Mouse (Mus musculus): ENCODE measurements around the gene Gm960. TPM values are rescaled to one million over a fixed set of nuclear protein-coding genes. Genes with fewer than 3 reads are reported as not detected.
"Not testable (repeated sequence)": the region's sequence is repeated elsewhere in the genome, so short reads cannot be mapped to it uniquely, and the experiment has no call there.

The Gm960 gene
- polyA plus RNA-seq, 2 experiments = 0.20 TPM; not detected in 1

- no peaks in the 10 kb centered on the region for H3K27me3 ChIP-seq (ENCODE audit: control insufficient read depth, insufficient read depth, low read length)
- peaks cover 0 to 3% of the 10 kb centered on the region in 2 experiments; a peak in 1 of 4 replicates for H3K4me1 ChIP-seq (replicated peaks; ENCODE audit: control insufficient read depth in 2 of 2, insufficient read depth in 2 of 2, low read length in 1 of 2)
Observed at GRCm38 (mm10) chr19:4590025-4590424, 108.4 kb downstream of the Gm960 start.

GRCm38 (mm10) chr19:4589081-4589480 lies 109.4 kb downstream of the Gm960 start:
- H3K4me2 ChIP-seq (ENCODE audit: low read depth) = no peak overlapping the region
- DNase-seq (ENCODE audit: low read depth in 3 of 3, low spot score in 3 of 3) (no peak), ATAC-seq (ENCODE audit: insufficient read depth) (no peak)
- H3K4me3 ChIP-seq (ENCODE audit: insufficient read depth in 1 of 2, low read depth in 2 of 2, low read length in 2 of 2) = no peak overlapping the region
- WGBS (ENCODE audit: insufficient replicate concordance) = 60% methylated on average over 1 of the region's 1 CpGs
- no peak overlapping the region for H3K9ac ChIP-seq (replicated peaks)
- peak; percentile 59 for TF ChIP-seq CTCF (IDR thresholded peaks at IDR 0.05; ENCODE audit: low read depth)
- TF ChIP-seq EP300 (IDR thresholded peaks at IDR 0.05; ENCODE audit: low read depth) = no peak
- peaks cover 0 to 3% of the 10 kb centered on the region in 2 experiments; a peak in 1 of 4 replicates for H3K4me1 ChIP-seq (replicated peaks; ENCODE audit: control insufficient read depth in 2 of 2, insufficient read depth in 2 of 2, low read length in 1 of 2)
- H3K27ac ChIP-seq = no peak overlapping the region
- H3K9me3 ChIP-seq (ENCODE audit: control insufficient read depth, low read length) = no peaks in the 10 kb centered on the region
- no peaks in the 10 kb centered on the region for H3K36me3 ChIP-seq (replicated peaks; ENCODE audit: control insufficient read depth, insufficient read depth, low read depth)
- no peaks in the 10 kb centered on the region; the same call in 1 of the 2 replicates for H3K27me3 ChIP-seq (ENCODE audit: control insufficient read depth, insufficient read depth, low read length)

More at GRCm38 (mm10) chr19:4590025-4590424, 108.4 kb downstream of the Gm960 start:
- H3K9ac ChIP-seq (replicated peaks) = no peak overlapping the region
- H3K36me3 ChIP-seq (replicated peaks; ENCODE audit: control insufficient read depth, insufficient read depth, low read depth) = no peaks in the 10 kb centered on the region
- no peak overlapping the region for H3K4me3 ChIP-seq (ENCODE audit: insufficient read depth in 1 of 2, low read depth in 2 of 2, low read length in 2 of 2)
- H3K27ac ChIP-seq = no peak overlapping the region
- no peaks in the 10 kb centered on the region for H3K9me3 ChIP-seq (ENCODE audit: control insufficient read depth, low read length)
- no peak overlapping the region for H3K4me2 ChIP-seq (ENCODE audit: low read depth)
- DNase-seq (ENCODE audit: low read depth in 3 of 3, low spot score in 3 of 3) = no peak
- TF ChIP-seq CTCF (IDR thresholded peaks at IDR 0.05; ENCODE audit: low read depth) (no peak), EP300 (IDR thresholded peaks at IDR 0.05; ENCODE audit: low read depth) (no peak)
- WGBS (ENCODE audit: insufficient replicate concordance) = 82% methylated on average over 3 of the region's 3 CpGs
- no peak for ATAC-seq (ENCODE audit: insufficient read depth)

DNA sequence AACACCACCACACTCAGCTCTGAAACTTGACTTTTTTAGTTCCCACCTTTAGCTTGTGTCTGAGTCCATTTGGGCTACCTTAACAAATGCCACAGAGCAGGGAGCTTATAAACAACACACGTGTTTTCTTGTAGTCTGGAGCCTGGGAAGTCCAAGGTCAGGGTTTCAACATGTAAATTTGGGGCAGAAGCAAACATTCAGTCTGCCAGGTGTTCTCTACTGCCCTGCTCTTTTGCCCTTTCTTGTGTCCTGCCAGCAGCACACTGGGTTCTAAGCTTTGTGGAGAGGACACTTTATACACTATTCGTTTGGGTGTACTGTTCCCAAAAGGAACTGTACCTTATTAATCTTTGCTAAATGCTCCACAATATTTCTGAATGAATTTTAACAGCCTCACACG lies 110.0 kb downstream of the Gm960 start:
- Histone ChIP-seq H3K27ac (no peak overlapping the region), H3K4me3 (ENCODE audit: insufficient read depth in 1 of 2, low read depth in 2 of 2, low read length in 2 of 2) (no peak overlapping the region), H3K4me1 (replicated peaks; ENCODE audit: control insufficient read depth in 2 of 2, insufficient read depth in 2 of 2, low read length in 1 of 2) (no peaks in the 10 kb centered on the region), H3K9me3 (ENCODE audit: control insufficient read depth, low read length) (no peaks in the 10 kb centered on the region), H3K27me3 (ENCODE audit: control insufficient read depth, insufficient read depth, low read length) (no peaks in the 10 kb centered on the region; the same call in 1 of the 2 replicates), H3K9ac (replicated peaks) (no peak overlapping the region), H3K36me3 (replicated peaks; ENCODE audit: control insufficient read depth, insufficient read depth, low read depth) (no peaks in the 10 kb centered on the region), H3K4me2 (ENCODE audit: low read depth) (no peak overlapping the region)
- no peak for DNase-seq (ENCODE audit: low read depth in 3 of 3, low spot score in 3 of 3)
- TF ChIP-seq CTCF (IDR thresholded peaks at IDR 0.05; ENCODE audit: low read depth) = no peak
- no peak for TF ChIP-seq EP300 (IDR thresholded peaks at IDR 0.05; ENCODE audit: low read depth)
- WGBS (ENCODE audit: insufficient replicate concordance) = 42% methylated on average over 3 of the region's 3 CpGs
- no peak for ATAC-seq (ENCODE audit: insufficient read depth)

- ATAC-seq (ENCODE audit: insufficient read depth) = no peak
- no peaks in the 10 kb centered on the region for H3K36me3 ChIP-seq (replicated peaks; ENCODE audit: control insufficient read depth, insufficient read depth, low read depth)
- TF ChIP-seq CTCF (IDR thresholded peaks at IDR 0.05; ENCODE audit: low read depth) (no peak), EP300 (IDR thresholded peaks at IDR 0.05; ENCODE audit: low read depth) (no peak)
- H3K4me3 ChIP-seq (ENCODE audit: insufficient read depth in 1 of 2, low read depth in 2 of 2, low read length in 2 of 2) = no peak overlapping the region
- H3K27ac ChIP-seq = no peak overlapping the region
- H3K27me3 ChIP-seq (ENCODE audit: control insufficient read depth, insufficient read depth, low read length) = no peaks in the 10 kb centered on the region; the same call in 1 of the 2 replicates
- no peak for DNase-seq (ENCODE audit: low read depth in 3 of 3, low spot score in 3 of 3)
- H3K4me1 ChIP-seq (replicated peaks; ENCODE audit: control insufficient read depth in 2 of 2, insufficient read depth in 2 of 2, low read length in 1 of 2) = no peaks in the 10 kb centered on the region
- no peaks in the 10 kb centered on the region for H3K9me3 ChIP-seq (ENCODE audit: control insufficient read depth, low read length)
- 45% methylated on average over 2 of the region's 2 CpGs for WGBS (ENCODE audit: insufficient replicate concordance)
- no peak overlapping the region for H3K9ac ChIP-seq (replicated peaks)
- no peak overlapping the region for H3K4me2 ChIP-seq (ENCODE audit: low read depth)
Observed at GRCm38 (mm10) chr19:4587426-4587825, 111.0 kb downstream of the Gm960 start.

DNA sequence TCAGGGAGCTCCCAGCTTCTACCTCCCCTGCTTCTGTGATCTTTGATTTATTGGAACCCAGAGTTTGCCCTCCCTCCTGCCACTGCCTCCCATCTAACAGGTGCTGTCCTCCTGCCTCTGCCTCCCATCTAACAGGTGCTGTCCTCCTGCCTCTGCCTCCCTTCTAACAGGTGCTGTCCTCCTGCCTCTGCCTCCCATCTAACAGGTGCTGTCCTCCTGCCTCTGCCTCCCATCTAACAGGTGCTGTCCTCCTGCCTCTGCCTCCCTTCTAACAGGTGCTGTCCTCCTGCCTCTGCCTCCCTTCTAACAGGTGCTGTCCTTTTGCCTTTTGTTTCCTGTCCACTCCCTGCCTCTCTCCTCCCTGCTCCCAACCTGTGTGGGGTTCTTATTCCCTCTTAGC lies 111.7 kb downstream of the Gm960 start:
- not testable (repeated sequence) for ATAC-seq (ENCODE audit: insufficient read depth); H3K9me3 ChIP-seq (ENCODE audit: control insufficient read depth, low read length); DNase-seq (ENCODE audit: low read depth in 3 of 3, low spot score in 3 of 3); H3K4me2 ChIP-seq (ENCODE audit: low read depth); H3K36me3 ChIP-seq (replicated peaks; ENCODE audit: control insufficient read depth, insufficient read depth, low read depth); H3K27me3 ChIP-seq (ENCODE audit: control insufficient read depth, insufficient read depth, low read length); H3K4me1 ChIP-seq (replicated peaks; ENCODE audit: control insufficient read depth in 2 of 2, insufficient read depth in 2 of 2, low read length in 1 of 2); H3K9ac ChIP-seq (replicated peaks); H3K4me3 ChIP-seq (ENCODE audit: insufficient read depth in 1 of 2, low read depth in 2 of 2, low read length in 2 of 2); H3K27ac ChIP-seq

All from liver, embryonic 14.5 days (tissue).